Mouse (Mus musculus) midbrain, embryonic 16.5 days (tissue): ENCODE results near the gene Sergef. TPM values are rescaled to one million over a fixed set of nuclear protein-coding genes. Genes with fewer than 3 reads are reported as not detected.

Experiments
- ATAC-seq: fragments of 200-750 bp; cut with Nextera tagmentation; 2 replicates; pipeline ENCODE4 v1.8.0; 2017; ENCODE audit warnings: moderate TSS enrichment
- H3K27ac ChIP-seq: fragments of 300-500 bp; sonication (generic); 2 replicates; pipeline ENCODE4 v1.5.1; 2014; ENCODE audit warnings: mild to moderate bottlenecking, low read length, mixed read lengths
- H3K27me3 ChIP-seq: fragments of 300-500 bp; sonication (generic); 2 replicates; pipeline ENCODE4 v1.6.1; 2014; ENCODE audit warnings: low read depth, low read length, mixed read lengths; ENCODE audit not compliant: control insufficient read depth, insufficient read depth
- H3K36me3 ChIP-seq: fragments of 300-500 bp; sonication (generic); 2 replicates; pipeline ENCODE4 v1.6.1; 2014; ENCODE audit warnings: mild to moderate bottlenecking, low read length, moderate library complexity, mixed read lengths; ENCODE audit not compliant: control insufficient read depth, insufficient read depth
- H3K4me1 ChIP-seq: fragments of 300-500 bp; sonication (generic); 2 replicates; pipeline ENCODE4 v1.6.1; 2014; ENCODE audit warnings: mild to moderate bottlenecking, low read length, mixed read lengths; ENCODE audit not compliant: control insufficient read depth, insufficient read depth
- H3K4me2 ChIP-seq: fragments of 300-500 bp; sonication (generic); 2 replicates; pipeline ENCODE4 v1.6.1; 2014; ENCODE audit warnings: mild to moderate bottlenecking, low read length, mixed read lengths
- H3K4me3 ChIP-seq: fragments of 300-500 bp; sonication (generic); 2 replicates; pipeline ENCODE4 v1.5.1; 2014; ENCODE audit warnings: low read depth, mild to moderate bottlenecking, low read length, moderate library complexity, mixed read lengths
- H3K9ac ChIP-seq: fragments of 300-500 bp; sonication (generic); 2 replicates; pipeline ENCODE4 v1.6.1; 2014; ENCODE audit warnings: low read depth, low read length, mixed read lengths
- H3K9me3 ChIP-seq: fragments of 300-500 bp; sonication (generic); replicated peaks from 2 replicates; pipeline ENCODE4 v1.6.1; 2014; ENCODE audit warnings: mild to moderate bottlenecking, low read length, mixed read lengths; ENCODE audit not compliant: control insufficient read depth, poor library complexity, severe bottlenecking
- WGBS: fragments of 180-500 bp; shearing (Covaris S2); extraction: QIAGEN DNeasy Blood & Tissue Kit; methylation state at CpG from one replicate; pipeline ENCODE4 v1.1.7; 2014; 5-methylcytosine and 5-hydroxymethylcytosine counted together
- polyA plus RNA-seq: library from polyadenylated mRNA; unstranded; fragments of >200 nt; fragmentation: Nextera tagmentation; extraction: Ambion mirVana; gene quantifications from 2 replicates; pipeline ENCODE4 v1.2.1, GENCODE M21; 2015

Sergef gene
- polyA plus RNA-seq, 1 experiment from 2014 or later, result 45.8 TPM

DNA sequence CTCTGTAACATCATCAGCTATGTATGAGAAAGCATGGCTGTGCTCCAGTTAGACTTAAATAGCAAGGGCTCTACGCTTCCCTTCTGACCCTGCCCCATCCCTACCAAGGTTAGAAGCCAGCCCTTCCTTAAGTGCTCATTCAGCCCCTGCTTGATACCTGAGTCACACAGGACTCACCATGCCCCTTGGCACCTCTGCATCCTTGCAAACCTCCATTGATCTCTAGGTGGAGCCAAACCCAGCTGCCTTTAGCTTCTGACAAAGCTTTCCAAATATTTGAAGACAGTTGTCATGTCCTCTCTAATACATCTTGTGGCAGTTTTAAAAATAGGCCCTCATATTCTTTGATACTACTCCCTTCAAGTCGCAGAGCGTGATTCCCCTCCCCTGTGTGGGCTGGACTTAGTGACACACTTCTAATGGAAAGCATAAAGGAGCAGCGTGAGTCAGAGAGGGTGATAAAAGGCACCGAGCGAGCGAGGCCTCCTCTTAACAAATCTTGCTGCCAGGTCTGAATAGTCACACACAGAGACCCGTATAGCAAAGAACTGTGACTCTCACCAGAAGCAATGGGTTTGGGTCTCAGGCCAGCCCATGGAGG is 11.1 kb downstream of the Sergef start:
- 41% methylated on average over 8 of the region's 8 CpGs for WGBS
- no peaks in the 10 kb centered on the region for H3K27me3 ChIP-seq
- H3K9ac ChIP-seq, result no peak overlapping the region
- H3K36me3 ChIP-seq, result peaks cover 19% of the 10 kb centered on the region
- H3K9me3 ChIP-seq, result no peaks in the 10 kb centered on the region
- H3K27ac ChIP-seq, result no peak overlapping the region
- ATAC-seq, result peak; percentile 51; the same call in 1 of the 2 replicates
- no peak overlapping the region for H3K4me3 ChIP-seq
- H3K4me2 ChIP-seq, result no peak overlapping the region
- H3K4me1 ChIP-seq, result no peaks in the 10 kb centered on the region

DNA sequence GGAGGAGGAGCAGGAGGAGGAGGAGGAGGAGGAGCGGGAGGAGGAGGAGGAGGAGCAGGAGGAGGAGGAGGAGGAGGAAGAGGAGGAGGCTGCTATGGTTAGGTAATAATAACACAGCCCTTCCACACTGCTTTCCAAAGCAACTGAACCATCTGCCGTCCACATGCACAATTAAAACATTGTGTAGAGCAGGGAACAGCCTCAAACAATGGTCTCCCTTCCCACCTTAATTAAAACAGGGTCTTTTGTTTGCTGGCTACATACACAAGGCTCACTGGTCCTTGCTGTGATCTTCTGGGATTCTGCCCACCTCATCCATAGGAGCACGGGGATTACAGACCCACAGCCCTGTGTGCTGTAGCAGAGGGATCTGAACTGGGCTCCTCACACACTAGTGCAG is 15.6 kb downstream of the Sergef start:
- Histone ChIP-seq H3K9me3 (no peaks in the 10 kb centered on the region), H3K27me3 (no peaks in the 10 kb centered on the region), H3K27ac (no peak overlapping the region), H3K4me2 (no peak overlapping the region), H3K36me3 (peaks cover 10% of the 10 kb centered on the region), H3K9ac (no peak overlapping the region), H3K4me1 (no peaks in the 10 kb centered on the region), H3K4me3 (no peak overlapping the region)
- 60% methylated on average over 2 of the region's 3 CpGs for WGBS
- no peak for ATAC-seq

DNA sequence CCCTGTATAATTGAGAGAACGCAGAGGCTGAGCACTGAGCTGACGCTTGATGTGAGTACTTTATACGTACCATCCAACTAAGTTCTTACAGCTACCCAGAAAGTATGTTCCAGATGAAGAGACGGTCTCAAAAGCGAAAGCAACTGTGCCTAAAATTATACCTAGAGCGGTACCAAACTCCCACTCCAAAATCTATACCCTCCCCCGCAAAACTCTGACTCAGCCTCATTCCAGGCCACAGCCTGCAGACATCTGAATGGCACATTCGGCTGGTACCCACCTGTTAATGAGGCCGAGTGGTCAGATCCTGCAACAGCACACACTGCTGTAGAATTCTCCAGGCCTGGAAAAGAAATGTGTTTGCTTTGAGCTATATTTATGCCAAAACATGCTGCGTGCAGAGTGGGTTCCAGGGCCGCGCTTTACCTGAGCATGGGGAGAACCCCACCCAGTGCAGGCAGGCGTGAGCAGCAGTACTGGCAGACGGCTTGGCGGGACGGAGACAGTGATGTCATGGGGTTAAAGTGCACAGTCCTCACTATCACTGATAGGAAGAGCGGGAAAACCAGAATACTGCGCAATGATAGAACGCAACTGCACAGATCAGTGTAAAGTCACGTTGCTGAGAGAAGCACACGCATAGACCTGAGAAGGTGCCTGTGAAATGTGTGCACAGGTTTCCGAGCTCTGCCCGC is 21.0 kb downstream of the Sergef start:
- Histone ChIP-seq H3K4me2 (no peak overlapping the region), H3K9me3 (no peaks in the 10 kb centered on the region), H3K4me3 (no peak overlapping the region), H3K27ac (no peak overlapping the region), H3K9ac (no peak overlapping the region), H3K27me3 (no peaks in the 10 kb centered on the region), H3K36me3 (peaks cover 18% of the 10 kb centered on the region), H3K4me1 (no peaks in the 10 kb centered on the region)
- ATAC-seq, result no peak
- 94% methylated on average over 23 of the region's 23 CpGs for WGBS

DNA sequence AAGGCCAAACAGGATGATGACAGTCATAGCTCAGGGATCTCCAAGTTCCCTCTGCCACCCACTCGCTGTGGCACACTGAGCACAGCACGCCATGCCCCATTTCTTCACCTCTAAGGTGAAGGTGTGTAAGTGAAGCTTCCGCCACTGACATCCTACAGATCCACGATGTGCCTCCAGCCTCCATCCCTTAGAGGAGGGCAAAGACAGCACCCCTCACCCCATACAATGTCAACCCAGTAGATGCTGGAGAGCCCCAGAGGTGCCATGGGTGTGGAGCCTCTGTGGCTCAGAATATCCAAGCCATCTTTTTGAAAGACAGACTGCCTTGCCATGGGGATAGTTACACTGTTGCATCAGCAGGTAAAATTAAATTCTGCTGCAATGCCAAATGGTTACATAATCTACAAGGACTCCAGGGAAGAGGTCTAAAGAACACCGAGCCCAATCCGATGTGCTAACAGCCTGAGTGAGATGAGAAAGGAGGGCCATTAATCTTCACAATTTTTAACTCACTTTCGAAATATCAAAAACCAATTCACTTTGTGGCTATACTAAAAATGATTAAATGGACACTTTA is 23.1 kb downstream of the Sergef start:
- Histone ChIP-seq H3K9me3 (no peaks in the 10 kb centered on the region), H3K4me1 (no peaks in the 10 kb centered on the region), H3K27ac (no peak overlapping the region), H3K4me2 (no peak overlapping the region), H3K9ac (no peak overlapping the region), H3K27me3 (no peaks in the 10 kb centered on the region), H3K36me3 (peaks cover 18% of the 10 kb centered on the region), H3K4me3 (no peak overlapping the region)
- WGBS, result 93% methylated on average over 7 of the region's 7 CpGs
- ATAC-seq, result no peak

DNA sequence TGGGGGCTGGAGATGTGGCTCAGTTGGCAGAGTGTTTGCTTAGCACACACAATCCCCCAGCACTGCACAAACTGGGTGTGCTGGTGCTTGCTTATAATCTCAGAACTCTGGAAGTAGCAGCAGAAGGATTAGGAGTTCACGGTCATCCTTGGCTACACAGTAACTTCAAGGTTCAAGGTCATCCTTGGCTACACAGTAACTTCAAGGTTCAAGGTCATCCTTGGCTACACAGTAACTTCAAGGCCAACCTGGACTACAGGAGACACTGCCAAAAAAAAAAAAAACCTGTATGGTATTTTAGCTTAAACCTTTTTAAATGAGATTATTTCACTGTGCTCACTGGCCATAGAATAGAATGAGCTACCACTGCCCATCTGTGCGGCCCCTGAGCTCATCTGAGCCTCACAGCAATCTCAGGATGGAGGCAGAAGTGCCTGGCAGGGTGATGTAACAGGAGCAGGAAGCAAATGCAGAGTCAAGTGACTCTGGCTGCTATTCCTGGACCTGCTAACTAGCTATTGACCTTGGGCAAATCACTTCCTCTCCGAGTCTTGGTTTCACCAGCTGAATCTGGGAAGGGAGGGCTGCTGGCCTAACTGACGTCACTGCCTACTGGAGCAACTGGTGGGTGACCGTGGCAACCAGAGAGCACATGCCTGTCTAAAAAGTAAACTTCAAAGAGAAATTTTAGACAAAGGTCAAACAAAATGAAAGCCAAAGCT is 24.2 kb downstream of the Sergef start:
- no peak overlapping the region for H3K4me2 ChIP-seq
- no peaks in the 10 kb centered on the region for H3K9me3 ChIP-seq
- no peak overlapping the region for H3K9ac ChIP-seq
- 74% methylated on average over 5 of the region's 5 CpGs for WGBS
- ATAC-seq, result no peak
- no peak overlapping the region for H3K27ac ChIP-seq
- H3K36me3 ChIP-seq, result peaks cover 16% of the 10 kb centered on the region
- H3K27me3 ChIP-seq, result no peaks in the 10 kb centered on the region
- no peak overlapping the region for H3K4me3 ChIP-seq
- H3K4me1 ChIP-seq, result no peaks in the 10 kb centered on the region

DNA sequence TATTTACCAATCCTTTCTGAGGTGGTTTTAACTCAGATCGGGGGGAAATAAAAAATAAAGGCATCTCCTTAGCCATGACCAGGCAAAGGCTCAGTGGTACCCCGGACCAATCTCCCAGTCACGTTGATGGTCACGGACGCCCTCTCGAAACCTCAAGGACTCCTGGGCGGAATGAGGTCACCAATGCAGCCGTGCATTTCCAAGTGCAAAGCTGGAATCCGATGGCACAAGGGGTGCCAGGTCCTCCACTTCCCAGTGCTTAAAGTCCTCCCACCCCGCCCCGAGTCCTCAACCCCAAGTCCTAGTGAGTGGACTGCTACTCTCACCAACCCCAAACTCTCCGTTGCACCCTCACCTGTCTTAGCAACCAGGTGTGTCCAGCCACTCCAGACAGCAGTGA is 25.3 kb downstream of the Sergef start:
- Histone ChIP-seq H3K4me2 (no peak overlapping the region), H3K36me3 (peaks cover 14% of the 10 kb centered on the region), H3K4me3 (no peak overlapping the region), H3K4me1 (no peaks in the 10 kb centered on the region), H3K9ac (no peak overlapping the region), H3K9me3 (no peaks in the 10 kb centered on the region), H3K27ac (no peak overlapping the region), H3K27me3 (no peaks in the 10 kb centered on the region)
- 96% methylated on average over 12 of the region's 12 CpGs for WGBS
- no peak for ATAC-seq

DNA sequence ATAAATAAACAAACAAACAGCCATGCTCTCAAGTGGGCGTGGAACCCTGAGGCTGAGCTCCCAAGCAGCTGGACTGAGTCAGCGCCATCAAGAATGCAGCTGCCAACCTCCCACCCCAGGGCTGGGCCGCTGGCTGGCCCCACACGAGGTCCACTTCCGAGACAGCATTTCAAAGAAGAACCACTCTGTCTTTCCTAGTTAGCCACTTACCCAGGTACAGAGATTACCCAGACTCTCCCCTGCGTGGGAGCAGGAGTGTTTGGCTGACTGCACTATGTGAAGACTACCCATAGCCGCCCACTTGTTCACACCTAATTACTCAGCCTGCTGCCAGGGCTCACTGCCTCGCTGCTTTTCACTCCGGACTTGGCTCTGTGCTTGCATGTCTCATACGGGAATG is 26.5 kb downstream of the Sergef start:
- Histone ChIP-seq H3K27me3 (no peaks in the 10 kb centered on the region), H3K9me3 (no peaks in the 10 kb centered on the region), H3K36me3 (peaks cover 10% of the 10 kb centered on the region), H3K4me3 (no peak overlapping the region), H3K9ac (no peak overlapping the region), H3K4me1 (no peaks in the 10 kb centered on the region), H3K27ac (no peak overlapping the region), H3K4me2 (no peak overlapping the region)
- WGBS, result 84% methylated on average over 10 of the region's 10 CpGs
- no peak for ATAC-seq

DNA sequence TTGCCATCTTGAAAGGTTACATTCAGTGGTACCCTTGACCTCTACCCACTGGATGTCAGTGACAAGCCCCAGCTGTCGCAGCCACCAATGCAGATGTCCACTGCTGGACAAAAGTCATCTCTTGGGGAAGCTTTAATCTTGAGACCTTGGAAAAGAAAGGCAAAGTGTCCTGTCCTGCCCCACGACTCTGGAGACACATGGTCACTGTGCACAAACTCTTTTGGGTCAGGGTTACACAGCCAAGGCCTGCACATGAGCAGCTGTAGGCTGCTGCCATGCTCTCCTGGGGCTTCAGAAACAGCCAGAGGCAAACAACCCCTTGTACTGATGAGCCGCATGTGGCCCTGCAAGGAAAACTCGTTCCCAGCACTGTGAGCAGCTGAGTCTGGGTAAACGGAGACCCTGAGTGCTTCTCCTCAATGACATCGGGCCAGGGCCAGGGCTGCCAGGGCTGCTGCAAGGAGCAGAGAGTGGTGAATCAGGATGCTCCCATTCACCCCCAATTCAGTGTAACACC is 27.1 kb downstream of the Sergef start:
- H3K9ac ChIP-seq, result no peak overlapping the region
- peaks cover 10% of the 10 kb centered on the region for H3K36me3 ChIP-seq
- H3K9me3 ChIP-seq, result no peaks in the 10 kb centered on the region
- H3K4me2 ChIP-seq, result no peak overlapping the region
- no peak for ATAC-seq
- H3K27ac ChIP-seq, result no peak overlapping the region
- H3K4me1 ChIP-seq, result no peaks in the 10 kb centered on the region
- H3K27me3 ChIP-seq, result no peaks in the 10 kb centered on the region
- 79% methylated on average over 6 of the region's 6 CpGs for WGBS
- no peak overlapping the region for H3K4me3 ChIP-seq

DNA sequence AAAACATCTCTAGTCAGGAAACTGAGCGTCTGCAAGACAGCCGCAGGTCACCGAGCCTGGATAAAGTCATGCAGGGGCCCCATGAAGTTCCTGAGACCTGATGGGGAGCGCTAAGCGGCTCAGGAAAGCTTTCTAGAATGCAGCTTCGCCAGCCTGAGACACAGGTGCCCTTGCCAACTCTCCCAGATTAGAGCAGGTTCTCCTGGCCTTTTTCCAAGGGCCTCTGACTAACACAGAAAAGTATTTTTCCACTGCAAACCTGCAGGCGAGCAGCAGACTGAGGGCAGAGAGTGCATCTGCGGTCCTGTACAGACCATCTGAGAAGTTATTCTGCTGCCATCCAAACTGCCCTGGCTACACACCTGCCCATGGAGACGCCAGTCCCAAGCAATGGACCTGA is 27.6 kb downstream of the Sergef start:
- WGBS, result 83% methylated on average over 9 of the region's 9 CpGs
- Histone ChIP-seq H3K36me3 (peaks cover 8% of the 10 kb centered on the region), H3K27ac (no peak overlapping the region), H3K4me1 (peaks cover 2% of the 10 kb centered on the region; the same call in 1 of the 2 replicates), H3K4me2 (no peak overlapping the region), H3K4me3 (no peak overlapping the region), H3K9ac (no peak overlapping the region), H3K9me3 (no peaks in the 10 kb centered on the region), H3K27me3 (no peaks in the 10 kb centered on the region)
- ATAC-seq, result no peak
